Mouse (Mus musculus): ENCODE results near the gene Ube2j1.

Ube2j1 gene

GRCm38 (mm10) chr4:33012484-33012883 is 18.7 kb upstream of the Ube2j1 start:
- in situ Hi-C loops (cut with MboI) = no loop called here

- in situ Hi-C loops (cut with MboI) = no loop called here
Measured at GRCm38 (mm10) chr4:33018361-33018999, 12.7 kb upstream of the Ube2j1 start.

- in situ Hi-C loops (cut with MboI) = no loop called here
Measured at GRCm38 (mm10) chr4:33024420-33024819, 6.8 kb upstream of the Ube2j1 start.

- in situ Hi-C loops (cut with MboI) = no loop called here
Measured at GRCm38 (mm10) chr4:33029104-33029503, 2.1 kb upstream of the Ube2j1 start.

- in situ Hi-C loops (cut with MboI) = no loop called here
Measured at GRCm38 (mm10) chr4:33030264-33031194, 687 bp upstream of the Ube2j1 start.

- in situ Hi-C loops (cut with MboI) = no loop called here
Measured at GRCm38 (mm10) chr4:33032045-33032444, 829 bp downstream of the Ube2j1 start.

- in situ Hi-C loops (cut with MboI) = no loop called here
Measured at GRCm38 (mm10) chr4:33033515-33033914, 2.3 kb downstream of the Ube2j1 start.

GRCm38 (mm10) chr4:33039826-33040225 is 8.6 kb downstream of the Ube2j1 start:
- in situ Hi-C loops (cut with MboI) = no loop called here

- in situ Hi-C loops (cut with MboI) = no loop called here
Measured at GRCm38 (mm10) chr4:33049601-33050000, 18.4 kb downstream of the Ube2j1 start.

GRCm38 (mm10) chr4:33052055-33052454 is 20.8 kb downstream of the Ube2j1 start:
- in situ Hi-C loops (cut with MboI) = no loop called here

- in situ Hi-C loops (cut with MboI) = no loop called here
Measured at GRCm38 (mm10) chr4:33052650-33053049, 21.4 kb downstream of the Ube2j1 start.

GRCm38 (mm10) chr4:33054426-33054825 is 23.2 kb downstream of the Ube2j1 start:
- in situ Hi-C loops (cut with MboI) = no loop called here

- in situ Hi-C loops (cut with MboI) = no loop called here
Measured at GRCm38 (mm10) chr4:33056317-33056716, 25.1 kb downstream of the Ube2j1 start.

- in situ Hi-C loops (cut with MboI) = no loop called here
Measured at GRCm38 (mm10) chr4:33057890-33058687, 26.9 kb downstream of the Ube2j1 start.

- in situ Hi-C loops (cut with MboI) = no loop called here
Measured at GRCm38 (mm10) chr4:33061158-33061557, 29.9 kb downstream of the Ube2j1 start.

GRCm38 (mm10) chr4:33062981-33063380 is 31.8 kb downstream of the Ube2j1 start, which contains the start of gene Gabrr2:
Gene Gabrr2 (plus strand): TSS chr4:33062999.
- in situ Hi-C loops (cut with MboI) = no loop called here

- in situ Hi-C loops (cut with MboI) = no loop called here
Measured at GRCm38 (mm10) chr4:33064986-33065385, 33.8 kb downstream of the Ube2j1 start.

GRCm38 (mm10) chr4:33066223-33066960 is 35.2 kb downstream of the Ube2j1 start:
- in situ Hi-C loops (cut with MboI) = no loop called here

- in situ Hi-C loops (cut with MboI) = no loop called here
Measured at GRCm38 (mm10) chr4:33067331-33067730, 36.1 kb downstream of the Ube2j1 start.

- in situ Hi-C loops (cut with MboI) = no loop called here
Measured at GRCm38 (mm10) chr4:33067826-33068225, 36.6 kb downstream of the Ube2j1 start.

- in situ Hi-C loops (cut with MboI) = no loop called here
Measured at GRCm38 (mm10) chr4:33068894-33069293, 37.7 kb downstream of the Ube2j1 start.
